Mouse (Mus musculus) E14TG2a.4 (cell line): ENCODE results near the gene Tapbpl.

ENCODE experiments used
- CTCF ChIP-seq: conservative IDR thresholded peaks from 2 replicates; pipeline ENCODE4 v1.5.1; 2014; ENCODE audit warnings: low read length
- NANOG ChIP-seq: IDR thresholded peaks from 2 replicates; pipeline ENCODE4 v1.6.1; 2014; ENCODE audit warnings: borderline replicate concordance, low read length, mixed read lengths
- POU5F1 ChIP-seq: IDR thresholded peaks from 2 replicates; pipeline ENCODE4 v1.6.1; 2014; ENCODE audit warnings: low read length, borderline replicate concordance

DNA sequence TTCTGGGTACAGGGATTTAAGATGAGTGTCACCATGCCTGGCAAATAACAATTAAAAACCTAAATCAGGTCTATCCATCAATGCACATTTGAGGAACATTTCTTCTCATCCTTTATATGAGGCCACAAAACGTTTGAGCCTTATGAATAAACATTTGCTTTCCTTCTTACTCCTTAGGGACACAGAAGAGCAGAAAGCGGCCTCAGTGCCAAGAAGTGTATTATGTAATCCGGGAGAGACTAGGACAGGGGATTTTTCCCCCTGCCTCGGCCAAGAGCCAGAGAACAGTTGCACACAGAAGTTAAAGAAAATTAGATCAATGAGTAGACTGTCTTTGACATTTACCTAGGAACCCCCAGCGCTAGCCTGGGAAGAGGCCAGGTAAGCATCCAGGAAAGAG is 49.5 kb downstream of the Tapbpl start:
- no peak for TF ChIP-seq CTCF
- no peak for TF ChIP-seq POU5F1
- no peak for TF ChIP-seq NANOG
